Mouse (Mus musculus): ENCODE measurements at regions not wholly inside any gene's neighbourhood (a gene's known extent, or its start where the extent isn't known, plus 50 kb on each side); places are given as distances from the start of the nearest gene placed in this dataset.

GRCm38 (mm10) chr8:126872574-126872973 lies 73.1 kb downstream of the Tomm20 start:
- Histone ChIP-seq H3K9ac (ENCODE audit: low read depth, low read length) (no peak overlapping the region), H3K36me3 (ENCODE audit: control insufficient read depth, insufficient read depth, low read length) (no peaks in the 10 kb centered on the region), H3K27me3 (ENCODE audit: control insufficient read depth, insufficient read depth, low read length) (no peaks in the 10 kb centered on the region), H3K79me2 (replicated peaks; ENCODE audit: control insufficient read depth, insufficient read depth, low read length) (no peaks in the 10 kb centered on the region), H3K27ac (peak overlapping the region; percentile 54), H3K4me1 (ENCODE audit: control insufficient read depth, insufficient read depth, low read length) (peaks cover 9% of the 10 kb centered on the region), H3K4me3 (no peak overlapping the region)
- WGBS = 67% methylated on average over 4 of the region's 4 CpGs
- TF ChIP-seq CTCF (IDR thresholded peaks at IDR 0.05) (no peak), EP300 (IDR thresholded peaks at IDR 0.05; ENCODE audit: insufficient read depth, low read depth, low read length) (peak; percentile 65; the same call in 1 of the 2 replicates), POLR2A (IDR thresholded peaks at IDR 0.05; ENCODE audit: insufficient read depth, low read depth, low read length) (0 out of 2 replicates have a peak, but pooled peaks have one; percentile 14)
- DNase-seq = peak; percentile 69 to 83
- intact Hi-C loops (cut with DNase I) = no loop called here

DNA sequence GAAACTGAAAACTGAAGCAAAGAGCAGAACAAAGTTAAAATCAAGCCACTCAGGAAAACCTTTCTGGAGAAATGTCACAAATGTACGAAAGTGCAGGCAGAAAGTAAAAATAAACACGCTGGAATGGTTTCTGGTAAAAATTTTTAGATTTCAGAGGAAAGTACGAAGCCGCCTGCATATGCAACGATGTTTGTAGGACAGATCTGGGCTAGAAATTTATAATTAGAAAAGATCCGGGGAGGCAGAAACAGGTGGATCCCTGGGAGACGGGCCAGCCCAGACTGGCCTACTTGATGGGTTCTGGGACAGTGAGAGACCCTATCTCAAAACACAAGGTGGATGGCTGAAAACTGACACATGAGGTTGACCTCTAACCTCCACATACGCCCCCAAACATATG lies 73.5 kb downstream of the Tomm20 start:
- Histone ChIP-seq H3K4me1 (ENCODE audit: control insufficient read depth, insufficient read depth, low read length) (peaks cover 9% of the 10 kb centered on the region), H3K79me2 (replicated peaks; ENCODE audit: control insufficient read depth, insufficient read depth, low read length) (no peaks in the 10 kb centered on the region), H3K27me3 (ENCODE audit: control insufficient read depth, insufficient read depth, low read length) (no peaks in the 10 kb centered on the region), H3K27ac (peak overlapping the region; percentile 49), H3K9ac (ENCODE audit: low read depth, low read length) (no peak overlapping the region), H3K36me3 (ENCODE audit: control insufficient read depth, insufficient read depth, low read length) (no peaks in the 10 kb centered on the region), H3K4me3 (no peak overlapping the region)
- WGBS = 82% methylated on average over 8 of the region's 8 CpGs
- TF ChIP-seq POLR2A (IDR thresholded peaks at IDR 0.05; ENCODE audit: insufficient read depth, low read depth, low read length) (no peak), EP300 (IDR thresholded peaks at IDR 0.05; ENCODE audit: insufficient read depth, low read depth, low read length) (no peak), CTCF (IDR thresholded peaks at IDR 0.05) (no peak)
- intact Hi-C loops (cut with DNase I) = no loop called here
- DNase-seq = no peak

DNA sequence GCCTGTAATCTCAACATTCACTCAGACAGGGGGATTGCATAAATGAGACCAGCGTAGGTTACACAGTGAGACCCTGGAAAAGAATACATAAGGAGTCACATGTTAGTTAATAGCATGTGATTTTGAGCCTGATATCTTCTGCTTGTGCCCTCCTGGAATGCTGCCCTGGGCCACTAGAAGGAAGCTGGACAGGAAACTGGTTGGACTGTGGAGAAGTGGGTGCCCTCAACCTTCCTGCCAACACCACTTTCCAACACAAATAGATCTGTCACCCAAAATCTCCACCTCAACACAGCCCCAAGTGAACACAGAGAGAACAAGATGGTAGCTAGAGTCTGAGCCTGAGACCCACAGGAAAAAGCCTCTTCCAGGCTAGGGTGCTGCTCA lies 76.2 kb downstream of the Tomm20 start:
- 79% methylated on average over 1 of the region's 1 CpGs for WGBS
- no peak for TF ChIP-seq CTCF (IDR thresholded peaks at IDR 0.05)
- no peak for TF ChIP-seq EP300 (IDR thresholded peaks at IDR 0.05; ENCODE audit: insufficient read depth, low read depth, low read length)
- no peak for TF ChIP-seq POLR2A (IDR thresholded peaks at IDR 0.05; ENCODE audit: insufficient read depth, low read depth, low read length)
- Histone ChIP-seq H3K27ac (peak overlapping the region; percentile 28; the same call in 1 of the 2 replicates), H3K4me3 (no peak overlapping the region), H3K36me3 (ENCODE audit: control insufficient read depth, insufficient read depth, low read length) (no peaks in the 10 kb centered on the region), H3K27me3 (ENCODE audit: control insufficient read depth, insufficient read depth, low read length) (no peaks in the 10 kb centered on the region), H3K79me2 (replicated peaks; ENCODE audit: control insufficient read depth, insufficient read depth, low read length) (no peaks in the 10 kb centered on the region), H3K9ac (ENCODE audit: low read depth, low read length) (no peak overlapping the region), H3K4me1 (ENCODE audit: control insufficient read depth, insufficient read depth, low read length) (peaks cover 3% of the 10 kb centered on the region)
- intact Hi-C loops (cut with DNase I) = no loop called here
- DNase-seq = no peak

DNA sequence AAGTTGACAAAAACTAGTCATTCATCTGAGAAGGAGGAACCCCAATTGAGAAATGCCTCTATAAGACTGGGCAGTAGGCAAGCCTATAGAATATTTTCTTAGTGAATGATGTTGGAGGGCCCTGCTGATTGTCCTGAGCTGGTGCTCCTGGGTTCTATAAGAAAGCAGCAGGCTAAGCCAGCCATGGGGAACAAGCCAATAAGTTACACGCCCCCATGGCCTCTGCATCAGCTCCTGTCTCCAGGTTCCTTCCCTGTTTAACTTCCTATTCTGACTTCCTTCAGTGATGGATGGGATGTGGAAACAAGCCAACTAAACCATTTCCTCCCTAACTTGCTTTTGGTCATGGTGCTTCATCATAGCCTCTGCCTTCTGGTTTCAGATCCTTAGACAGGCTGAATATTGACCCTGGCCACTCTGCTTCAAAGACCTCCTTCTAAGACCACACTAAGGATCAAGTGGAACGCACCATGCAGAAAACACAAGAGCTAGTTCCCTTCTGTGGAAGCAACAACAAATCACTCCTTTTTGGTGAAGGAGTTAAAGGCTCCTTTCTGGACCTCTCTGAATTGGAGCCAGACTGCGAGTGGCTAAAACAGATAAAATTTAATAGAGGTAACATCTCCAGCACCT lies 76.7 kb downstream of the Tomm20 start:
- peaks cover 3% of the 10 kb centered on the region for H3K4me1 ChIP-seq (ENCODE audit: control insufficient read depth, insufficient read depth, low read length)
- H3K9ac ChIP-seq (ENCODE audit: low read depth, low read length) = no peak overlapping the region
- no peak for DNase-seq
- no peaks in the 10 kb centered on the region for H3K27me3 ChIP-seq (ENCODE audit: control insufficient read depth, insufficient read depth, low read length)
- 69% methylated on average over 3 of the region's 3 CpGs for whole genome bisulfite sequencing
- H3K4me3 ChIP-seq = no peak overlapping the region
- H3K79me2 ChIP-seq (replicated peaks; ENCODE audit: control insufficient read depth, insufficient read depth, low read length) = no peaks in the 10 kb centered on the region
- TF ChIP-seq EP300 (IDR thresholded peaks at IDR 0.05; ENCODE audit: insufficient read depth, low read depth, low read length) = no peak
- TF ChIP-seq POLR2A (IDR thresholded peaks at IDR 0.05; ENCODE audit: insufficient read depth, low read depth, low read length) = no peak
- TF ChIP-seq CTCF (IDR thresholded peaks at IDR 0.05) = no peak
- intact Hi-C loops (cut with DNase I) = no loop called here
- no peaks in the 10 kb centered on the region for H3K36me3 ChIP-seq (ENCODE audit: control insufficient read depth, insufficient read depth, low read length)
- peak overlapping the region; percentile 28; the same call in 1 of the 2 replicates for H3K27ac ChIP-seq

DNA sequence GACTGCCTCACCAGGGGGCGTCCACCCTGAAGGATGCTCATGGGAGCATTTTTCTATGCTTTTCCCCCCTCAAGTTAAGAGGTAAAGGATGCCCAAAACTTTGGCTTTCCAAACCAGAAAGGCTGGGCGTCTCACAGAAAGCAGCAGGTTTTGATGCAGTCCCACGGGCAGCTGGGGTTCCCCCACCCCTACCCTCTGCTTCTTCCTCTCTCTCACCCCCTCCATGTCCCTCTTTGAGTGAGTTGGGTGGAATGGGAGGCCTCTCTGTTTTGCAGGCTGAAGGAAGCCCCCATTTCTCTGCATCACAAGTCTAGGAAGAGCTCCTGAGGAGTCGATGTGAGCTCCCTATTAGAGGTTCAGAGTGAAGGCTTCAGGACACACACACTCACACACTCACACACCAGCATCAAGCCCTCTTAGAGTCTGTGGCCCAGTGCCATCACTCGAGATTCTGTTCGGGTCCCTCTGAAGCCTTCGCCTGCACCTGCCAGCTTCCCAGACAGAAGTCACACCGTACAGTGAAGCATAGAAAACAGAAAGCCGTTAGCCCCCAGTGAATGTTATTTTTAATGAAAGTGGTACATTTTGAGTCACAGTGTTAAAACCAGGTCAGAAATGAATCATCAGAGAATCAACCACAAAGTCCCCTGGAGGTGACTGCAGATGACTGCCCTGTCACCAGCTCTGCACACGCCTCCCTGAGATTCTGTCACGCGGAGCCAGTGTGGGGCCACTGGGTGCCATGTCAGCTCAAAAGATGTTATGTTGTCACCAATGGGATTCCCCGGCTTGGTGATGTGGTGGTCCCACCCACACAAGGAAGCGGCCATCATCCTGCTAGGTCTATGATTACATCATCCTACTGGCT lies 78.3 kb downstream of the Tomm20 start:
- no peak overlapping the region for H3K27ac ChIP-seq
- H3K4me3 ChIP-seq = no peak overlapping the region
- H3K4me1 ChIP-seq (ENCODE audit: control insufficient read depth, insufficient read depth, low read length) = peaks cover 2% of the 10 kb centered on the region; the same call in 1 of the 2 replicates
- intact Hi-C loops (cut with DNase I) = no loop called here
- H3K9ac ChIP-seq (ENCODE audit: low read depth, low read length) = no peak overlapping the region
- no peaks in the 10 kb centered on the region for H3K79me2 ChIP-seq (replicated peaks; ENCODE audit: control insufficient read depth, insufficient read depth, low read length)
- no peaks in the 10 kb centered on the region for H3K27me3 ChIP-seq (ENCODE audit: control insufficient read depth, insufficient read depth, low read length)
- no peak for DNase-seq
- no peaks in the 10 kb centered on the region for H3K36me3 ChIP-seq (ENCODE audit: control insufficient read depth, insufficient read depth, low read length)
- TF ChIP-seq CTCF (IDR thresholded peaks at IDR 0.05) (no peak), EP300 (IDR thresholded peaks at IDR 0.05; ENCODE audit: insufficient read depth, low read depth, low read length) (no peak), POLR2A (IDR thresholded peaks at IDR 0.05; ENCODE audit: insufficient read depth, low read depth, low read length) (no peak)
- 82% methylated on average over 14 of the region's 14 CpGs for WGBS

Measured in heart, adult 2 months (tissue).